Mouse (Mus musculus) urinary bladder, postnatal 10 days (tissue): ENCODE data around the gene Dnaaf1.

ENCODE experiments used
- DNase-seq: peaks from one replicate; pipeline ENCODE4 v3.0.0; 2022; ENCODE audit warnings: low spot score

The Dnaaf1 gene

DNA sequence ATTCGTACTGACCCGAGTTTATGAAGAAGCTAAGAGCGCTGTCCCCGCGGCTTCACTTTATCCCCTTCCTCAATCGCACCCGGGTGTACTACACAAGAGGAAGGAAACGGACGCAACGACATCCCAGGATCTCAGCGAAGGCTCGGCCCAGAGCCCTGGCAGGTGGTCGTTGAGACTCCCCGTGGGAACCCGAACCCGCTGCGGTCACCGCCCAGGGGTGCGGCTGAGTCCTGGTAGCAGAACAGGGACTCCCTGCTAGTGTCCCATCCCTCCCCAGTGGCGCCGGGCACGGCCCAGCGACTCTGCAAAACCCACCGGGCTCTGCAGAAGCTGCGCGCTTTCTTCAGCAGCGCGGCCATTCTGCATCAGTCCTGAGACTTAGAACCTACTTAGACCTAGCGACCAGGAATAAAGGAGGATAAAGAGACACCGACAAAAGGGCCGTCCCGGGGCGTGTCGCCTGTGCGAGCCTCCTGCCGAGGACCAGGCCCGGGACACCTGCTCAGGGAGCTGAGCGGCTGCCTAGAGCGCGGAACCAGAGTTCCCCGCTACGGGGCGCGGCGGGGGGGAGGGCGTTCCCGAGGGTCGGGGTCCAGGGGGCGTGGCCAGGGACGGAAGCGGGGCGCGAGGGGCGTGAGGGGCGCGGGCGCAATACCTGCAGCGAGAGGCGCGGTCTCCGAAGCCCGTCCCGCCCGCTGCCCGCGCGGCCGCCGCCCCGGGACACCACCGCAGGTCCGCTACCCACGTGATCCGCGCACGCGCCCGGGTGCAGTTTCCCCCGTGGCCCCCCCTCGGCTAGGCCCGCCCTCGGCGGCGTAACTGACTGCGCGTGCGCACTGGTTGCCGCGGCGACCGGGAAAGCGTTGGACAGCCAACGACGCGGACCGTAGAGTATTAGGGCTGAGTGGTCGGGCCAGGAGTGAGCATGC is at the start of gene Dnaaf1, which contains the start of gene Hsdl1:
TSS of gene Dnaaf1 (plus strand) at position 799 of the 929 bp plus-strand sequence.
TSS of gene Hsdl1 (minus strand) at position 747 of the 929 bp plus-strand sequence.
- DNase-seq, result peak; percentile 85

DNA sequence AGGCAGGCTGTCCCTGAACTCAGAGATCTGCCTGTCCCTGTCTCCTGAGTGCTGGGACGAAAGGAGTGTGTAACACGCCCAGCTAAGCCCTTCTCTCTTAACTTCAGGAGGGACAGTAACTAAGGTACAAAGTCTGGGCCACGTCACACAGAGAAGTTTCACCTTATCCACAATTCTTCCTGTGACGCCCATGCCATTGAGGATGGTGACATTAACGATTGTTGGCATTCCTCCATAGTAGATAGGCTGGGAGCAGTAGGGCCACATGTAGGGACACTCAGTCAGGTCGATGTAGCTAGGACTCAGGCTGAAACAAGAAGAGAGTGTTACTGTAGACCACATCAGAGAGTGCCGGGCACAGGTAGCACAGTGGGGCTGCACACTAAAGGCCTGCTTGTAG is 46.3 kb upstream of the Dnaaf1 start:
- no peak for DNase-seq

DNA sequence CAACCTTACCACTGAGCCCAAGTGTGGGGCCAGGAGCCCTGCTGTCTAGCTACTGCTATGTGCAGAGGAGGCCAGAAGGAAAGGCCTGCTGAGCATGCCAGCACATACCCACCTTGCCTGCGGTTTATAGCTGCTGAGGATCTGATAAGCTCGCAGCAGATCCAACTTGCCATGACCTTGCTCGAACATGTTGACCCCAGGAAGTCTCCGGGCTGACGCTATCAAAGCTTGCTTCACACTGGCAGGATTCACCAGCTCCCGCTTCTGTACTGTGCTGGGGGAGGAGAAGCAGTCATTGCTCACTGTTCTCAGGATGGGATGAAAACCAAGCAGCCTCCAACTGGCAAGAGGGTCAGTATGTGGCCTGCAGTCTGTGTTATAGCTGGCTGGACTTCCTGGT is 44.1 kb upstream of the Dnaaf1 start:
- DNase-seq, result no peak

DNA sequence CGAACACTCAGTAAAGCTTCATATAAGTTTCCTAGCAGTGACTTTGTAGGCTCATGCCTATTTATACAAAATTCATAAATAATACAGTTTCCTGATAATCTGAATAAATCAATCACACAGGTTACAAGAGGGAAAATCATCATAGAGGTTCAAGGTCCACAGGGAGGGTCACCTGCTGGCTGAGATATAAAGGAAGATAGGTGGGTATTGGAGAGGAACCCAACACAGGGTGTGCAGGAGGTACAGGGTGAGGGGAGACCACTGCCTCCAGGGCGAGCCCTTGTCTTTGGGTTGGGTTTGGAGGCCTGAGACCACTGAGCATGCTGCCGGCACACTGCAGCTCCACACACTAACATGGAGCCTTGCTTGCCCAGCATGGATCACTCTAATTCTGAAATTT is 43.6 kb upstream of the Dnaaf1 start:
- no peak for DNase-seq

DNA sequence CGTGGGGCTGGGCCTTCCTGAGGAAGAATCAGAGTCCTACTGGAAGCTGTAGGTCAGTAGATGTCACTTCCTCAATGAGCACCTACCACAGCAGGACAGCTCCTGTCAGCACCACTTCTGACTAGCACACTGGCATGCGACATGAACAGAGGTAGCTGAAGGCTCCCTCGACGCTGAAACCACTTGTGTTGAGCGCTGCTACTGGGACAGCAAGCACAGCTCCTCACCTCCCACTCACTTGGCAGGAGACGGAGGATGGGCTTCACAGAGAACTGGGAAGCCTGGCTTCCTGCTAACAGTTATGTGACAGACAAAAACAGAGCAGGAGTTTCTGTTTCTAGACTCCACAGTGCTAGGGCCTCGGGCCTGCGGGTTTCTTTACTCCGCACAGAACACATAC is 43.1 kb upstream of the Dnaaf1 start:
- DNase-seq, result no peak

DNA sequence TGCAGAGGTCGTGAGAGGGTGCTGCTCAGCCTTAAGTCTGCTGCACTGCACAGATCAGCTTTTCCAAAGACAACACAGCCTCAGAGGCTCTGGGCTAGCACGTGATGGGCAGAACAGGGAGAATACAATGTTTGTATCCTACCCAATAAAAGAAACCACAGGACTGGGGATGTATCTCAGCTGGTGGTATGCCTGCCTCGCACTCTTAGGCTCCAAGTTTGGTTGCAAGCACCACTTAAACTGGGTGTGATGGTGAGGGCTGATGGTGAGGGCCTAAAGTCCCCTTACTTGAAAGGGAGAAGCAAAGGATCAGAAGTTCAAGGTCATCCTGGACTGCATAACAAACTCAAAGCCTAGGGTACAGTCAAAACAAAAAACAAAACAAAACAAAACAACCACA is 30.4 kb upstream of the Dnaaf1 start:
- DNase-seq, result no peak

DNA sequence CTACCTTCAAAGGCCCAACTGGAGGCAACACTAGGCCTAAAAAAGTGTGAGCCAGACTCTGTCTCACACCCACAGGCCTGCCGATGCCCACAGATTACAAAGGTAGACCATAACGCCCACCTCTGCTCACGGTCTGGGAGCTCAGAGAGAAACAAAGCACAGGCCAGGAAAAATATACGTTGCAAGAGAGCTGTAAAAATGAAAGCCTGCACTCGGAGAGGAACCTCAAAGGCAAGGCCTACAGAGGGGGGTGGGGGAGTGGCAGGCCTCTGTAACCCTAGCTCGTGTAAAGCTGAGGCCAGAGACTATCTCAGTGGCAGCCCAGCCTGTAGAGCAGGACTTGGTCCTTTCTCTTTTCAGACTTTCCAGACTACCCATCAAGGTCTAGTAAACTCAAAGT is 29.9 kb upstream of the Dnaaf1 start:
- no peak for DNase-seq

DNA sequence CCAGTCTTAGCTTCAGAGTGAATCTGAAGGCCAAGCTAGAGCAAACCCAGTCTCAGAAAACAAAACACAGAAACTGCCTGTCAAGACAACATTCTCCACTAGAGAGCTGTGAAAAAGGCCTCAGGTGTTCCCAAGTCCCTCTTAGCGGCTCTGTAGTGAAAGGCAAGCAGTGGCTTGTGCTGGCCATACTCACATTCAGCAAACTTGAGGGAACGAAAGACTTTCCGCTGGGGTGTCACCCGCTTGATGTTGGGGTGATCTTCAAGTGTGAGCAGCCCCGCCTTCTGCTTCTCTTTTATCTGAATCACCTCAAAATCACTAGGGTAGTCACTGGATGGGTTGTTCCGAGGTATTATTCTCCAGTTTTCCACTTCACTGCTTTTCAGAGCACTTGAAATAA is 29.2 kb upstream of the Dnaaf1 start:
- no peak for DNase-seq

DNA sequence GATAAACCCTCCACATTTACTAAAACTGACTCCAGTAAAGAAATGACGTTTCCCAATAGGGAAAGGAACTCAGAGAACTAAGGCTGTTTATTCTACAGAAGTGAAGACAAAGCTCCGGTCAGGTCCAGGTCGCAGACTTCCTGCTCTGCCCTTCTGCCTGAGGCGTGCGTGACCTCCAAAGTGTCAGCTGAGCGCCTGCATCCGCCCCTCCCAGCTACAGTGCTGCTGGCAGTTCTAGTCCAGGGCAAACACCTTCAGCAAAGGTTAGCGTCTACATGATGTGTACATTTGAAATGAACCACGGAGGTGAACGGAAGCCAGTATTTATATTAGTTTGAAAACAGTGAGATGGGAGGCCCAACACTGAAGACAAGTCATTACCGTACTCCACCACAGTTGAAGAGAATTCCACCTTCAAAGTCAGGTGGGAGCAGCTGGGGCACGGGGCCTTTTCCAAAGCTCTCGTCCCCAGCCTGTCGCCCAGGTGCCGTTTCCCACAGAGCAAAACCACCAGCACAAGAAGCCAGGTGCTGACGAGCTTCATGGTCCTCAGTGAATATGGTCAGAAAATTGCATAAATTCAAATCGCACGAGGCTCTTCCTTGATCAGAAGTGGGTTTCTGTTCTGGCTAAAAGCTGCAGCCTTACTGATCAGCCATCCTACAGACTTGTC is 27.9 kb upstream of the Dnaaf1 start:
- DNase-seq, result no peak

DNA sequence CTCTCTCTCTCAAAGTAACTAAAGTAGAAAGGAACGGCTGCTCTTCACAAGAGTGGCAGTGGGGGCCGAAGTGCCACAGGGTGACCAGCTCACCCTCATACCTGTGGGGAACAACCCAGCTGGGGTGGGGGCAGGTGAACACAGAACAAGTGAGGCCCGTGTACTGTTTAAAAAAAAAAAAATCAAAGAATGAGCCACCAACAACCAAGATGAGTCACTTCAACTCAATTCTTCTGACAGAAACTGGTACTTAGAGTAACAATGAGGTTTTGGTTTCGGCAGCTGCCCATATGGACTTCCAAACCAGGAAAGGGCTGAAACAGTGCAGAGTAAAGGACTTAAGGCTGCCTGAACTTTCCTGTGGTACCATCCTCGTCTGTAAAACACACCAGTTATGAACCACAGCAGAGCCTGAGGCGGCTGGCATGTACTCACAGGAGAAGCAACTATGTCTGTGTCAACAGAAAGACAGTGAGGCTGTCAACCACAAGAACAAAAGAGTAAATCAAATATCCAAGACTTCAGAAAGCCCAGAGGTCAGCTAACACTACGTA is 26.4 kb upstream of the Dnaaf1 start:
- DNase-seq, result no peak

DNA sequence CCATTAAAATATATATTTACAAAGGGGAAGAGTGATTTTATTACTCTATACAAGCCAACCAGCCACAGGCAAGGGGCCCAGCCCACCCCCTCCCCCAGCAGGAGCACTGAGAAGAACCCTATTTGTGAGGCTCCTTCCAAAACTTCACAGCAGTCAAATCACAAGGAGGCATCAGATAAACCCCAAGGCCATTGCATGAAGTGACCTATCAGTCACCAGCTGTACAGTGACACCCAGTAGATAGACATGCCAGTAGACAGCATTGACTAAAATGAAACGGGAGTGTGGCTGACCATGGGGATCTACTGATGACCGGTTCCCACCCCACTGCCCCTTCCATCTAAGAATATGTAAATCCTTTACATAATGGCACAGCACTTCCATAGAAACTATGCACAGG is 22.1 kb upstream of the Dnaaf1 start:
- no peak for DNase-seq

DNA sequence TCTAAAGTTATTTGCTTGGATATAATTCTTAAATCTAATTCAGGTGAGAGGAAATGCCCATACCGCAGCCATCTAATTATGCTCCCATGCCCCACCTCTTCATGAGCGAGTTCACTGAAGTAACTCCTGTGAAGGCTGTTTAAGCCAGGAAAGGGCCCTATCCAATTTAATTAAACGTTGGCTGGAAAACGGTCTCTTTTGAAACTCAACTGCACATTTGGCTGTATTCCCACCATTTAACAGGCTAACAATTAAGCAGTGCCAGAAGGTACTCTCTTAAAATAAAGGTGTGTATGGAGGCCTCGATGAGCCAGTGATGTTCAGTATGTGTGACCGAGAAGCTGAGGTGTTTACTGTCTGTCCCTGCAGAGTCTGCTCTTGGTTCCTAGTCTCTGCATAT is 19.2 kb upstream of the Dnaaf1 start:
- no peak for DNase-seq

DNA sequence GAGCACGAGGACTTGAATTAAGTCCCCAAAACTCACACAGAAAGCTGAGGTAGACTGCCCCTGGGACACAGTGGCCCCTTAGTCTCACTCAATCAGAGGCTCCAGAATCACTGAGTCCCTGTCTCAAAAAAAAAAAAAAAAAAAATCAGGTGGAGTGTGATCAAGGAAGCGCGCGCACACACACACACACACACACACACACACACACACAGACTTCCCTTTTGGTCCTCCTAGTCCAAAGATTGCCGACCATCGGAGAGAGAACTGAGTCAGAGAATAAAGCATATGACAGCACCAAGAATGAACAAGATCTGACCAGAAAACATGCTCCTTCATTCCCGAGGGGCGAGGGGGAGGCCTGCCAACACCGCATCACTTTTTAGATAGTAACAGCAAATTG is 17.9 kb upstream of the Dnaaf1 start:
- DNase-seq, result no peak

DNA sequence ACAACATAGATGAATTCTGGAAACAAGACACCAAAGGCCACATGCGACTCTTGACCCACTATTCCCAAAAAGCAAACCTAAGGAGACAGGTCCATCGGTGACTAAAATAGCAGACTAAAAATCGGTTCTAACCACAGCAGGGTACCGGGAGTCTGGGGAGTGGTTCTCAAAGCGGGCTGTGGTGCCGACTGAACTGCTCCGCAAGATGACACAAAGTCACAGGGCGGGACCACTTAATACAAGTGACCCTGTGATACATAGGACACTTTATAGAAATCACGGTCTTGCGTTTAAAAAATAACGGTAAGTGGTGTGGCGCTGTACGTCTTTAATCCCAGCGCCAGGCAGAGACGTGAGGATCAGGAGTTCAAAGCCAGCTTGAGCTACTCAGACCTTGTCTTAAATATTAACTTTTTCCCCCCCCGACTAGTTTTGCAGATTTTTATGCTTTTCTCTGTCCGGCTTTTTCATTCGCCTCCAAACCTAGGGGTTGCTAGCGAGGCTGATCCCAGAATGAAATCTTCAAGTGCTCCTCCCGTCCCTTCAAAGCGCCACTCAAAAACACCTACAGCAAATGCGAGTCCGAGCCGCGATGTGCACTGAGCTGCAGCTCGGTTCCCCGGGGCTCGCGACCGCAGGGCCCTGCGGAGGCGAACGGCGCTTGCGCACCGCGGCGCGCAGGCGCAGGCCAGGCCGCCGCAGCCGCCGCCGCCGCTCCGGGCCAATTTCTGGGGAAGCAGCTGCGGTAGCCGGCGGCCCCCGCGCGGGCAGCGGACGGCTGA is 17.0 kb upstream of the Dnaaf1 start:
- DNase-seq, result peak; percentile 22

DNA sequence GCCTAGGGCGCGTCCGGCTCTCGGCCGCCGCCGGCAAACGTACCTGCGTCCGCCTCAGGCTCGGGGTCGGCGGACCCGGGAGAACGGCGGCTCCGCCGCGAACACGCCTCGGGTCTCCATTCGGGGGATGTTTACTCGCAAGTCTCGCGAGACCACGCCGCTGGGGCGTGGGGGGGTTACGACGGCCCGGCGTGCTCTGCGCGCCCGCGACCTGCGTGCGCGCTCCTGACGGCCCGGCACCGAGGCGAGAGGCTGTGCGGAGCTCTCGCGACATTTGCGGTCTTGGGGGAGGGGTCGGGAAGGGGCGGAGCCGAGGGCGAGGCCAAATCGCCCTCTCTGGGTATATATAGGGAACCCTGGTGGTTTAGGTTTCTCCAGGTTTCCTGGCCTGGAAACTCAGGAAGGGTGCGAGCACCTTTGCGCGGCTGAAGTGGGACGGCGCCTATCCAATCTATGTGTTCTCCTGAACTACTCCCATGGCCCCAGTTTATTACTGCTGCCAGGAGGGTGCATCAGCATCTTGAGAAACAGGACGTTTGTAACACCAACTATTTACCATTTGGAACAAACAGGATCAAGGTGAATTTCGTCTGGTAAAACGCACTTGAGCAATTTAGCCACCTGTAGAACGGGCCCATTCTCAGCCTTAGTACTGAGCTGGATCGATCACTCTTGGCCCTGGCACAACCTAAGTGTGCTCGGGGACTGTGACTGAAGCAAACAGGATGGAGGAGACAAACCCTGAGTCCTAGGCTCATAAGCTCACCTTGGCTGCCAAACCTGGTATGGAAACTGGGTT is 16.2 kb upstream of the Dnaaf1 start, which contains the start of gene Mbtps1:
TSS of gene Mbtps1 (minus strand) at position 133 of the 799 bp plus-strand sequence.
- peak; percentile 97 for DNase-seq

DNA sequence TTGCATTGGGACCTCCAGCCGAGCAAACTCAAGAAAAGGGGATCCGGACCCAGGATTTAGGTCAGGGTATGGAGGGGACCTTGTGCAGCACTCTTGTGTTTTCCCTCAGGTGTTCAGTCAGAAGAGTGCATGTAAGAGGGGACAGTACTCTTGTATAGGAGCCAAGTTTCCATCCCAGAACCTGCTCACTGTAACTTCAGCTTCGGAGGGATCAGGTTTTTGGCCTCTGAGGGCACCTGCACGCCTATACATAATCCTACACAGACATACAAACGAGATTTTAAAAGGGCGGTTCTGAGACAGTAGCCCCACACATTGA is 15.7 kb upstream of the Dnaaf1 start:
- DNase-seq, result no peak

DNA sequence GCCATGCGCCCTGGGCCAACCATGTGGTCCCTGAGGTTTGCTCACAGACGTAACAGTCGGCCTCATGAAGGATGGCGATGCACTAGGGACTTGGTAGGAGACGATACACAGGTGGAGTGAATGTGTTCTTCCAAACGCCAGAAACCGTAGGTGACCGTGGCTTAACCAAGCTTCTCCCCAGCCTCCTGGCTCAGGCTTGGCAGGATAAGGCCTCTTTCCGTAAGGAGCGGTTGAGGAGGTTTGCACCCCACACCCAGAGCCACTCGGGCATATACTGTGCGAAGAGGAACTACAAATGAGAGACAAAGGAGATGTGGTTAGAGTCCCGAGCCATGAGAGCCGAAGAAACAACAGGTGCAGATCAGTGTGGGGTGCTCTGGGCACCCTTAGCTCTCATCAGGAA is 11.2 kb upstream of the Dnaaf1 start:
- no peak for DNase-seq

DNA sequence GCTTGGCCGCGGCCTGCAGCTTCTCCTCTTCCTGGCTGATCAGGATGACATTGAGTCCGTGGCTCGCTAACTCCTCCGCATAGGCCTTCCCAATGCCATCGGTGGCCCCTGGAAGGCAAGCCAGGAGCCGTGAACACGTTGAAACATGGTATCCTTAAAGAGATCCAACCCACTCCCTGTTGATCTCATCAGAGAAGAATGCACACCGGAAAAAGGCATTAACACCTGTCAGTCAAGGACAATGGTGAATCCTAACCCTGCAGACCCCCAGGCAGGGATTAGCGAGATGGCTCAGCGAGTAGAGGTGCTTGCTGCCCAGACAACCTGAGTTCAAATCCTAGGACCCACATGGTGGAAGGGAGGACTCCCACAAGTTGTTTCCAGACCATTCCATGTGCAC is 8.7 kb upstream of the Dnaaf1 start:
- no peak for DNase-seq

DNA sequence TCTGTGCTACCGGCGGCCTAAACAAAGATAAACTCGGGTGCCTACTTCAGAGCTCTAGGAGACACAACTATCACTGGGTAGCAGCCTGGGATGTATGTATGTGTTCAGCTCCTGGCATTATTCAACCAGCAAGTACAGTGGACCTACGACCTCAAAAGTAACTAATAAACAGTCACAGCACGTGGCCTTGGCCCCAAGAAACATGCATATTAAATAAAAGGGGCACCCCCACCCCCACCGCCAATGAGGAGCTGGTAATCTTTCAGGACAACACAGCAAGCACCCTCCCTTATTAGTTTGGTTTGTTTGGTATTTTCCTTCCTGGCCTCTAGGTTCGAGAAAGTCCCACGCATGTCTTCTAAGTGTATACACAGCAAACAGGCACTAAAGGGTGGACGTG is 6.8 kb upstream of the Dnaaf1 start:
- DNase-seq, result no peak

DNA sequence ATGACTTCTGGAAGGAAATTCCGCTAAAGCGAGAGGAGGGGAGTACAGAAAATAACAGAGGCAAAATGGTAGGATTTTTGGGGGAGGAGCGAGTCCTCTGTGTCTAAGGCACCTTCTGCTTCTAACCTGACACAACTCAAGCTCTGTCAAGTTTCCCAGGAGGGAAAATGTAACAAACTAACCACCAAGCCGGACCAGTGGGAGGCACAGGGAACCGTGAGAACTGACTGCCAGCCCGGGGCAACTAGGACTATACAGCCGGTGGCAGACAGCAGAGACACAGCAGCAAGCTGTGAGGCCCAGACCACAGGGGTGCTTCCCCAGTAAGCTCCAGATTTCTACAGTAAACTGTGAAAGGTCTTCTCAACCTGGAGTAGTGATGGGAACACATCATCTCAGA is 6.1 kb upstream of the Dnaaf1 start:
- DNase-seq, result no peak

DNA sequence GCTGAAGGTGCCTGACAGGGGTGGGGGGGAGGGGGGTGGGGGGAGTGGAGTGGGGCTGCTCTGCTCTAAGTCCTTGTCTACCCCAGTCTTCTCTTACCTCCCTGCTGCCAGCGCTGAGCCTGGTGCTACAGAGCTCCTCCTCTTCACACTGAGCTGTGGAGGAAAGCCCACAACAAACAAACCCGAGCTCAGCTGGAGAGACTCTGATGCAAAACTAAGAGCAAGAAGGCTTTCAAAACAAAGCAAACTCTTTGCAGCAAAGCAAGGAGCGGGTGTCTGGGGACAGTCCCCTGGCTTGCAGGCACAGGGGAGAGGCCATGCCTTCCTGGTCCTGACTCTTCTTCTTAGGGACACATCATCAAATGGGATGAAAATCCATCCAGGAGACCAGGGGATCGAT is 5.2 kb upstream of the Dnaaf1 start:
- DNase-seq, result no peak

DNA sequence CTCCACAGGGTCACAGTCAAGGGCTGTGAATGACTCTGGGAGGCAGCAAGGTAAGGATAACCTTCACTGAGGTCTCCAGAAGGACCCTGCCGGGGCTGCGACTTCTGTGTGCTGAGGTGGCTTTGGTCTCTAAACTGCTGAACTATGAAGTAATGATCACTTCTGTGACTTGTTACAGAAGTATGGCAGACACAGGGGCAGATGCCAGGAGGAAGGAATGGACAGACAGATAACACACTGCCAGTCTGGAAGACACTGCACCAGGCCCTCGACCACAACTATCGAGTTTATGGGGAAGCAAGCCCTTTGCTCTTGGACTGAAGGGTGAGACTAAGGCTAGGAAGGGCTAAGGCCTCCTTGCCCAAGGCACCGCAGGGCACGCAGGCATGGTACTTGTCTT is 3.9 kb upstream of the Dnaaf1 start:
- no peak for DNase-seq
